Mouse (Mus musculus): ENCODE measurements around the gene Efemp1.

Efemp1 gene

DNA sequence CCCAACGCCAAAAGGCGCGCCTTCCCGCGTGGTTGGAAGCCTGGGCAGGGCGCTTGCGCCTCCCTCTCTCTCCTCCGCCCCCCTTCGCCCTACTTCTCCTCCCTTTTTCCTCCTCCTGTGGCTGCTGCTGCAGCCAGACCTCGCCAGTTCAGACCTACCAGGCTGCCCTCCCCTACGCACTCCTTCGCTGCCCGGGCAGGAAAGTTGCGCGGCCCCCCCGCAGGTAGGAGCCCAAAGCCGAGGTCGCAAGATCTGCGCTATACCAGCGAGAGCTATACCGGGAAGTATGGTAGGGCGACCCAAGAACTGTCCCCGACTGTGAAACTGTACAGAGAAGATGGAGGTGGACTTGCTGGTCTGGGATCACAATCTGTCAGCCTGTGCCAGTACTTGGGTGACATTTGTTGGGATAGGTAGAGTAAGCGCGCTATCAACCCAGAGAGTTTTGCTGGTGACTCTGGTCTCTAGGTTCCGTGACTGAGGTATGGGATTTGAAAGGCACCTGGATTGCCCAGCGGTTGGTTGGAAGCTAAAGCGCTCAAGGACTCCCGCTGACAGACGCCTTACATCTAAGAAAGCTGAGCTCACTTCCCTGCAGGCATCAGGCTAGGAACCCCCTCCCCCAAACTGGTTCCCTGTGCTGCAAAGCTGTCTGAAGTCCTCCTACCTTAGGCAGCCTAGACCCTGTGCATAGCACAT lies at the start of gene Efemp1:
Efemp1 (plus strand) TSS at position 103 of the 699 bp plus-strand sequence.
- peak; percentile 48 to 54 for DNase-seq (ENCODE audit: low spot score in 2 of 2)

DNA sequence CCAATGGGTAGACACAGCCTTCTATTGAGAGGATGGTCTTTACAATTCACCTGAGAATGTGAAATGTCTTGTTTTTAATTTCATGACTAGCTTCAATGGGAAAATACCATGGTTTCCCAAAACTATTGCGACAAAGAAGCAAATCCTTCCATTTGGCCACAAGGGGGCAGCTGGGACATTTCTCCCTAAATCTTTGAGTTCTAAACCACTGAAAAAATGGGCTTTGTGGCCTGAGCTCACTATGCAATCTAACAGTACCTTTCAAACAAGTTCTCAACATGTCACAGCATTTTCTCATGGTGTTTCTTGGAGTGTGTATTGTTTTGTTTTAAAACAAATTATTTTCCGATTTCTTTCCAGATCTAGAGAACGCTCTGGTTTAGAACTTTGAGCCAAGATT lies 44.3 kb upstream of the Efemp1 start:
- peak in 1 of 2 experiments; percentile 29 for DNase-seq (ENCODE audit: low spot score in 2 of 2)

DNA sequence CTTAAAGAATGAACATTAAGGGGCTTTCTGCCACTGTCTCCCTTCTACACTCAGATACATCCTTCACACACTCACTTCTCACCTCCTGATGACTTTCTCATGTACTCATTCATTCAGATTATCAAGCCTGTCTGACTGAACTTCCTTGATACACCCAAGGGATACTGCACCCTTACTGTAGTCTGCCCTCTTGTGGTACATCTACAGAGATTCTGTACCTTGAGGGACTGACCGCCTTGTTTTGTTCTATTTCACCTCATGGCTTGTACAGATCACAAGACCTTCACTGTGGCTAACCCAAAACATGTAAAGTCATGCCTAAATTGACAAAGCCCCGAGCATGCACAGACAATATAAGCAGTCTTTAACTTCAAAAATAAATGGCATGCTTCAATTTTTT lies 41.1 kb upstream of the Efemp1 start:
- DNase-seq (ENCODE audit: low spot score in 2 of 2), result no peak

GRCm38 (mm10) chr11:28812564-28812963 lies 40.4 kb upstream of the Efemp1 start:
- DNase-seq (ENCODE audit: low spot score in 2 of 2), result no peak

DNA sequence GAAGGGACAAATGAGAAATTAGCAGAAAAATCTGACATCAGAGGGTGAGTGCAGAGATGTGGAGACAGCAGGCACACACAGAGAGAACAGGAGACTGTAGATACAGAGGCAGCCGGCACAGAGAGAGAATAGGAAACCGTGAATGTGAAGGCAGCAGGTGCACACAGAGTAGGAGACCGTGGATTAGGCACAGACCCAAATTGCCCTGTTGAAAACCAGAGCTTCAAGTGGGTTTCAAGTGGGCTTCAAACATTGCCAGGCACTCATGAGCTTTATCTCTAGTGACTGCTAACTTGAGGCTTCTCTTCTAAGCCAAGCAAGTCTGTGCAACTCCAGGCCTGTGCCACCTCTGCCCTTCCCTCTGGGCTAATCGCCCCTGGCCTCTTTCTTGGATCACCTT lies 35.6 kb upstream of the Efemp1 start:
- no peak for DNase-seq (ENCODE audit: low spot score in 2 of 2)

GRCm38 (mm10) chr11:28826950-28827349 lies 26.1 kb upstream of the Efemp1 start:
- DNase-seq (ENCODE audit: low spot score in 2 of 2), result no peak

- no peak for DNase-seq (ENCODE audit: low spot score in 2 of 2)
Measured at GRCm38 (mm10) chr11:28833809-28834208, 19.2 kb upstream of the Efemp1 start.

GRCm38 (mm10) chr11:28835141-28835540 lies 17.9 kb upstream of the Efemp1 start:
- DNase-seq (ENCODE audit: low spot score in 2 of 2), result no peak

- DNase-seq (ENCODE audit: low spot score in 2 of 2), result no peak
Measured at GRCm38 (mm10) chr11:28849841-28850240, 3.2 kb upstream of the Efemp1 start.

DNA sequence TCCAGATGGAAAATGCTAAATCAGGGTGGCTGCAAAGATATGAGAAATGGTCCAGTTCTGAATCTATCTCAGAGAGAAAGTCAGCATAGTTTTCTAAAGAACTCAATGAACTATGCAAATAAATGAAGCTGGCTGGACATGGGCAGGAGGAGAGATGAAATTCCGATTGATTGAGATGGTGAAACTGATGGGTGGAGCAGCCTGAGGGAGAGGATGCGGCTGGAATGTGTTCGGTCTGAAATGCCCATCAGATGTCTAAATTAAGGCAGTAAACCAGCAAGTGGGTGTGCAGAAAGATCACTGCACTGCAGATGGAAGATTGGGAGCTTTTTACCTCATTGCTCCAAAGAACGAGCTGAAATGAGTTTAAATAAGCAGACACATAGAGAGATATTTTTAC lies 1.4 kb upstream of the Efemp1 start:
- DNase-seq (ENCODE audit: low spot score in 2 of 2), result no peak

- DNase-seq (ENCODE audit: low spot score in 2 of 2), result no peak
Measured at GRCm38 (mm10) chr11:28852361-28852919, 564 bp upstream of the Efemp1 start.

DNA sequence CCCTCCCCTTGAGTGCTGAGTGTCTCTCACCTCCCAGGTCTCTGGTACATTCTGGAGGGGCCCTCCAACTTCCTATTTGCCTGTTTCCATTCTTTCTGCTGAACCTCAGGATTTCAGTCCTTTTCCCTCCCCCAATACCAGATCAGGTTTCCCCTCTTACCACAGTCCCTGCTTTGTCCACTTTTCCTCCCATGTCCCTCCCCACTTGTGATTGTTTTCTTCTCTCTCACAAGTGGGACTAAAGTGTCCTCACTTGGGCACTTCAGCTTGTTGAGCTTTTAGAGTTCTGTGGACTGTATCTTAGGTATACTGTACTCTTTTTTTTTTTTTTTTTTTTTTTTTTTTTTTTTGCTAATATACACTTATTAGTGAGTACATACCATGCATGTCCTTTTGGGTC lies 6.1 kb downstream of the Efemp1 start:
- DNase-seq (ENCODE audit: low spot score in 2 of 2), result no peak

DNA sequence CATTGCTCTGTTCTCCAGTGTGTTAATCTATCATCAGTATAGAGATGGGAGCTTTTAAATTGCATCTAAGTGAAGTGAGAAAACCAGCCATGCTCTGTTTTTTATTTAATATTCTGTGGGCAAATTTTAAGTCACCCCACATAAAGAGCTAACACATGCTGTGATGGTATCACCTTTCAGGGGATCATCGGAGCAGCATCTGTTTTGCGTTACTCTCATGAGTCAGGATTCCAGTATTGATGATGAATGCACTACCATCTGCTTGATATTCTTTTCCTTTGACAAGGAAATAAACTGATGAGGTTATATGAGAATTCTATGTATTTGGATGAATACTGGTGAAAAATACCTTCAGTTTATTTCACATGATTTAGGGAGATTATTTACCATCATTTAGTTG lies 16.1 kb downstream of the Efemp1 start:
- no peak for DNase-seq (ENCODE audit: low spot score in 2 of 2)

GRCm38 (mm10) chr11:28881381-28881976 lies 28.5 kb downstream of the Efemp1 start:
- DNase-seq (ENCODE audit: low spot score in 2 of 2), result no peak

- DNase-seq (ENCODE audit: low spot score in 2 of 2), result no peak
Measured at GRCm38 (mm10) chr11:28883106-28883505, 30.1 kb downstream of the Efemp1 start.

DNA sequence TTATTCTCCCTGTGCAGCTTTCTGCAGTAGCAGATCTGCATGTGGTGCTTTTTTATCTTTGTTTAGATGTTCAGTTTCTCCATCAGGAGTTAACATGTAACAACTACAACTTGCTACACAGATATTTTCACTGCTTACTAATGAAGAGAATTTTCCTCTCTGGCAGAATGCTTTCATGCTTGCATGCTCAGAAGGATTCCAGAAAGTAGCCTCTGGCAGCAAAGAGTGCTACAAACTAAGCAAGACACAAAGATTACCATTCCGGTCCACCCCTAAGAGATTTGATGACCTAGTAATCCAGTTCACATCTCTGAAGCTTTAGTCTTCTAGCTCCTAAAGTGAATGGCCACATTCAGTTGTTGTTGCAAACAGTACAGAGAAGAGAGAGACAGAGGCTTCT lies 36.5 kb downstream of the Efemp1 start:
- DNase-seq (ENCODE audit: low spot score in 2 of 2), result no peak

DNA sequence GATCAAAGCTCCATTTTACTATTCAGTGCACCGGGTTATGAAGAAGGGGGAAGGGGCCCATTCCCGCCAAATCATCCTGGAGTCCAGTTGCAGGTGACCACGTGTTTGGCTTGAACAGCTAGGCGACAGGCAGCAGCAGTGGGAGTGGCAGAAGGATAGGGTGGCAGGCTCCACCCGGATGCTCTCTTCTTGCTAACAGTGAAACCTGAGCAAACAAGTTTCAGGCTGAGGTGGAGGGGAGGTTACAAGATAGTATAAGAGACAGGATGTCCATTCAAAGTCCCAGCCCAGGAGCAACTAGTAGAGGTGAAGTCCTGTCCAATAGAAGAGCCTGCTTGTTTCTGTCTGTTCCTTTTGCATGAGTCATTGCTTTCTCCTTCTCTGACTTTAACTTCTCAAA lies 38.5 kb downstream of the Efemp1 start:
- DNase-seq (ENCODE audit: low spot score in 2 of 2), result no peak

DNA sequence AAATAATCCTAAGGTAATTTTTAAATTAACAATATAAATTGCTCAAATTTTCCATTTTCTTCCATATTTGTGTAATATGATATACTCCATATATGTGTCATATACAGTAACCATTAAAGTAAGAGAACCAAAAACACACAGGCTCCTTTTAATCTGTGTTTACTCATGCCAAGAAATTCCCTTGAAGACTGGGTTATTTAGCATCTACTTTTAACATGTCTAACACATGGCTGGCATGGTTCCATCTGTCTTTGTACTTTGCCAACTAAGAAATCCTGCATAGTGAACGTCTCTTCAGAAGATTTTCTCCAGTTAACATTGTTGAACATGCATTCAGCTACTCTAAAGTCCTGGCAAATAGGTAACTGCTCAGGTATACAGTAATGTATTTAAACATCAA lies 46.4 kb downstream of the Efemp1 start:
- DNase-seq (ENCODE audit: low spot score in 2 of 2), result no peak

DNA sequence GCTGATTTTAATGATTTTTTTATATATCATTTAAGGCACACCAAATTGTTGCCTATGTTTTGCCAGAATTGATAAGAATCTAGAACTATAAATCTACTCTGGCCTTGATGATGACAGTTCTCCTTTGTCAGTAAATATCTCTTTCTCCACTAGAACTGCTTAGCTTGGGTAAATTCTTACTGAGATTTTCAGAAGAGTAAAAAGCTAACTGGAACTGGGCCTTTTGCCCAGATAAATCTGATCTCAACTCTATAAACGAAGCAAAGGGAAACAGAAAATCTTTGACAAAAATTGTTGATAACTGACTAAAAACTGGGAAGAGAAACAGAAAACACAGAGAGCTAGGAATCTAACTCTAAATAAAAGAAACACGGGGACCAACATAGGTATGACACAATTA lies 51.6 kb downstream of the Efemp1 start:
- no peak for DNase-seq (ENCODE audit: low spot score in 2 of 2)

DNA sequence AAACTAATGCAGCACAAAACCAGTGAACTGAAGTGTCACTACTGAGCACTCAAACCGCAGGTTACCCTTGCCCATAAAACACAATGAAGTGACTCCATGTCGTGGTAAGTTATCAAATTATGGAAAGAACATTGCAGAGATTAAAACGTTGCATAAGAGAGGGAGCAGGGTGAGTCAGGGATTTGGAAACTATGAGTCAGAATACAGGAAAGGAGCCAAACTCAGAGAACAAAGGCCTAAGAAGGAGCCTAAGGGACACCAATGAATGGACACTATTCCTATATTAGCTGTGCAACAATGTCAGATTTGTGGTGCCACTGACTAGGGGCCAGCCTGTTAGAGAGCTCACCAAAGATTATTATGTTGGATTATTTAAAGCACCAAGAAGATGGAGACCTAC lies 53.3 kb downstream of the Efemp1 start:
- DNase-seq (ENCODE audit: low spot score in 2 of 2), result peak in 1 of 2 experiments; percentile 22

- peak in 1 of 2 experiments; percentile 40 for DNase-seq (ENCODE audit: low spot score in 2 of 2)
Measured at GRCm38 (mm10) chr11:28908908-28909545, 56.0 kb downstream of the Efemp1 start.

DNA sequence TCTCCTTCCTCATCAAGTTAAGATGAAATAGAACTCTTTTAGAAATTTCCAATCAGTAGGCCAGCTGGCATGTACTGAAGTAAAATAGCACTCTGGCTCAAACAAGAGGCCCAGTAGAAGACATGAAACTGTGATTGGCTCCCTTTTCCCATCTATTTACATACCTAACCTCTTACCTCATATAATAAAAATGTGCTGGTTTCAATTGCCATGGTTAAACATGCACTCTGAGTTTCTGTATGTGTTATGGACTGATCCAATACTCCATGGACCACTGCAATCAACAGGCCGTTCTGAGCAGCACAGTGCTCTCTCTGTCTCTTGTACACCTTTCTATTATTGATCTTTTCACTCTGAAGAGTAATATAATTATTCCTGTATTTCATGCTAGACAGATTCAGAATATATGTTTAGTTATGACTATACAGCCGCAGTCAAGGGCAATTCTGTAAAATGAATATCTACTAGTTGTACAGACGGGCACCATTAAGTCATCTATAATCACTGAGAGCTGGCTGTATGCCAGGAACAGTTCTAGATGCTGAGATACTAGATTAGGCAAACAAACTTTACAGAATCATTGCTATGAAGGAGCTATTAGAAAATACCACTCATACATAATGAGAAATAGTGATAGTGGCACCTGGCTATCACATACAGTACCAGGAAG lies 59.6 kb downstream of the Efemp1 start:
- no peak for DNase-seq (ENCODE audit: low spot score in 2 of 2)

Data from urinary bladder, adult 18-20 months (tissue).